Mouse (Mus musculus): ENCODE measurements at regions not wholly inside any gene's neighbourhood (a gene's known extent, or its start where the extent isn't known, plus 50 kb on each side); places are given as distances from the start of the nearest gene placed in this dataset.

DNA sequence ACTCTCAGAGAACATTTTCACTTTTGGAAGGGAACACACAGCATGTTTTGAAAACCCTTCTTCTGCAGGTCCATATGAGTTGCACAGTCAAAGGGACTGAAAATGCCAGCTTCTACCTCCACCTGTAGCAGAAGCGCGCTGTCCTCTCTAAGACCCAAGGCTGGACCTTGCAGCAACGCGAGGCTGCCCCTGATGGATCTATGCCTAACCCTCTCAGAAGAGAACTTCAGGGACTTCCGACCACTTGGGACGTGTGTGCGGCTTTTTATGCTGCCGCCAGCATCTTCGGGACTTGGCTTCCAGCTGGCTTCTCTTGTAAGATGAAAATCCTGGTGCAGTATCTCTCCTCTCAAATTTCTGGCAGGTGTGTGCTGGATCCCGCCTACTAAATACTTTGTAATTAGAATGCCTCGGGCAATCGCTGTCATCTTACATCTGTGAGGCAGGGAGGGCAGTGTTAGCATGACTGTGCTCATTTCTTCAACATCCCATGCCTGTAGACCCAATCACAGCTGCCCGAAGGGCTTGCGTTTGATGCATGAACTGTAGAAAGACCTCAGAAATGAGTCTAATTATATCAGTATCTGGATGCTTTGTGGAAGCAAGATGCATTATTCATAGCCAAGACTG is 171.8 kb upstream of the Rnf219 start:
- TF ChIP-seq CTCF (IDR thresholded peaks at IDR 0.05) (no peak), EP300 (IDR thresholded peaks at IDR 0.05) (no peak)
